Mouse (Mus musculus) right cerebral cortex, postnatal 25 days (tissue): ENCODE results near the gene Prss29.
A peak's percentile ranks its signal among the peaks of the same experiment; 100 is the strongest.

Experiments
- DNase-seq: peaks from one replicate; pipeline ENCODE4 v3.0.0; 2022

The Prss29 gene

DNA sequence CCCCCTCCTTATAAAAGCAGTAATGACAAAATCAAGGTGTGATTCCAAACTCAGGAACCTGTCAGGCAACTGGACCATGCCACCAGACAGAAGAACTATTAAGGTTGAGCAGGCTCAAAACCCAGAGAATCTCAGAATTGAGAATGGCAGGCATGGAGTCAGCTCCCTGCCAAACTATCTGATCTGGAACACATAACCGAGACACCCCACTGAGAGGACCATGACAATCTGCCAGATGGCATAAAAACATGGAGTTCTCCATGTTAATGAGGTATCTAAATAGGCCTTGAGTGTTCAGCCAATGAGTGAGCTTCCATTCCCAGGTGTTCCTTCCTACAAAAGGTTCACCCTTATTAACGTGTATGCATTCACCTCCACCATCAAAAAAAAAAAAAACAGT, 42.8 kb downstream of the Prss29 start:
- DNase-seq, result no peak

- DNase-seq, result peak; percentile 40
These were observed 45.3 kb downstream of the Prss29 start for GRCm38 (mm10) chr17:25363726-25364125.

GRCm38 (mm10) chr17:25366005-25366404, 47.6 kb downstream of the Prss29 start, which contains the start of gene Tpsb2:
Gene Tpsb2, plus strand, starts transcription at chr17:25366305.
- no peak for DNase-seq

- DNase-seq, result no peak
These were observed 50.5 kb downstream of the Prss29 start, which contains the start of gene Tpsg1 for GRCm38 (mm10) chr17:25368973-25369372. Gene Tpsg1, plus strand, starts transcription at chr17:25369273.
